Mouse (Mus musculus): ENCODE measurements around the gene Shisa6.

DNA sequence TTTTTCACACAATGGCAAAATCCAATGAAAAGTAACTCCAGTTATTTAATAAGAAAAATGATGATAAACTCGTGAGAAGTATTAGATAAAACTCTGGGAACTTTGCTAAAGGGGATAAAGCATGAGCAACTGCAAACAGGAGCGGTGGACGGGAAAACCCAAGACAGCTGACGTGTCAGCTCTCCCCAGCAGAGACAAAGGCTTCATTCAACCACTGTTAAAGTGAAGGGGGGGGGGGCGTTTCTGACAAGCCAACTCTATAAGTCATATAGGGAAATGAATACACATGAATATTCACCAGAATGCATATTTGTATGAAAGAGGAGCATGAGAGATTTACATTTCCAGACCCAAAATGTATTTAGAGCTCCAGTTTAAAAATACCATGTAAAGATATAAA is 83.1 kb downstream of the Shisa6 start:
- no peak for TF ChIP-seq CTCF (IDR thresholded peaks at IDR 0.05; ENCODE audit: extremely low read depth, insufficient read length, insufficient replicate concordance, low read depth, low read length)
- no peak for TF ChIP-seq POLR2A (IDR thresholded peaks at IDR 0.05; ENCODE audit: low read depth, low read length)

All from small intestine, adult 2 months (tissue).